Mouse (Mus musculus) small intestine, adult 2 months (tissue): ENCODE results near the gene Ddi1. TPM values are rescaled to one million over a fixed set of nuclear protein-coding genes. Genes with fewer than 3 reads are reported as not detected.
"Not testable (repeated sequence)": the region's sequence is repeated elsewhere in the genome, so short reads cannot be mapped to it uniquely, and the experiment has no call there.

Experiments
- H3K27ac ChIP-seq: fragments of 200-500 bp; 2 replicates; pipeline ENCODE4 v1.5.1; 2012; ENCODE audit warnings: low read depth, low read length, control low read depth, inconsistent platforms; ENCODE audit not compliant: insufficient read depth
- H3K27me3 ChIP-seq: fragments of 200-500 bp; 2 replicates; pipeline ENCODE4 v1.6.1; 2012; ENCODE audit warnings: mild to moderate bottlenecking, moderate library complexity, low read length, inconsistent platforms; ENCODE audit not compliant: control insufficient read depth, insufficient read depth
- H3K36me3 ChIP-seq: fragments of 200-500 bp; 2 replicates; pipeline ENCODE4 v1.6.1; 2012; ENCODE audit warnings: mild to moderate bottlenecking, low read length, control low read depth, inconsistent platforms; ENCODE audit not compliant: control insufficient read depth, insufficient read depth
- H3K4me1 ChIP-seq: fragments of 200-500 bp; 2 replicates; pipeline ENCODE4 v1.6.1; 2012; ENCODE audit warnings: low read length, inconsistent platforms, mixed read lengths; ENCODE audit not compliant: control insufficient read depth, insufficient read depth, insufficient read length
- H3K4me3 ChIP-seq: fragments of 200-500 bp; 2 replicates; pipeline ENCODE4 v1.5.1; 2012; ENCODE audit warnings: low read depth, mild to moderate bottlenecking, control low read depth, inconsistent platforms, low read length, moderate library complexity
- CTCF ChIP-seq: fragments of 200-500 bp; IDR thresholded peaks from 2 replicates; pipeline ENCODE4 v1.5.1; 2012; ENCODE audit warnings: low read depth, mild to moderate bottlenecking, control low read depth, inconsistent platforms, low read length, moderate library complexity, mixed read lengths; ENCODE audit not compliant: insufficient replicate concordance, insufficient read length; ENCODE audit errors: extremely low read depth
- POLR2A ChIP-seq: fragments of 200-500 bp; IDR thresholded peaks from 2 replicates; pipeline ENCODE4 v1.6.1; 2012; ENCODE audit warnings: low read depth, mild to moderate bottlenecking, control low read depth, inconsistent platforms, low read length, moderate library complexity
- WGBS: fragments of 180-500 bp; shearing (Covaris S2); methylation state at CpG from one replicate; pipeline ENCODE4 v1.1.7; 2018; 5-methylcytosine and 5-hydroxymethylcytosine counted together
- polyA plus RNA-seq: library from polyadenylated mRNA; depleted of rRNA; stranded (reverse); fragments of >200 nt; gene quantifications from 2 replicates; pipeline ENCODE4 v1.2.3, GENCODE M21; 2012

The Ddi1 gene
- polyA plus RNA-seq, 1 experiment = not detected

DNA sequence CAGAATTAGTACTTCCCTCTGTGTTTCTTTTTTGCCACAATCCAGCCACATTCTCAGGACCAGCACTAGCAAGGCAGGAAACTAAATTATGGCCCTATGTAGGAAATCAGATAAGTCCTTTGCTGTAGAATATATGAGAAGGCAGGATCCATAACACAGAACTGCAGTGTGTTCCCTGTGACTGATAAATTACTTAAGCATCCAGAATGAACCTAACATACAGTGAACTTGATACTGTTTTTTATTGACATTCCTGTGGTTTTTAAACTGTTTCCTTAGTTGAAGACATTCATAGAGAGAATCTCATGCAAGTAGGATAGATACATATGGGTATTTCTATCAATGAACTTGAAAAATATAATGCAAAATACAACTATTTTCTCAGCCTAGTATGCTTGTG is 7.9 kb upstream of the Ddi1 start:
- H3K27ac ChIP-seq = no peak overlapping the region
- TF ChIP-seq CTCF = no peak
- no peak for TF ChIP-seq POLR2A
- no peaks in the 10 kb centered on the region for H3K27me3 ChIP-seq
- no peaks in the 10 kb centered on the region for H3K4me1 ChIP-seq
- H3K4me3 ChIP-seq = no peak overlapping the region
- H3K36me3 ChIP-seq = no peaks in the 10 kb centered on the region

- Histone ChIP-seq H3K4me3 (no peak overlapping the region), H3K36me3 (no peaks in the 10 kb centered on the region), H3K27ac (no peak overlapping the region), H3K27me3 (no peaks in the 10 kb centered on the region), H3K4me1 (no peaks in the 10 kb centered on the region)
- TF ChIP-seq CTCF (no peak), POLR2A (no peak)
- WGBS = 70% methylated on average over 1 of the region's 1 CpGs
These were observed 6.7 kb upstream of the Ddi1 start for GRCm38 (mm10) chr9:6276395-6276794.

GRCm38 (mm10) chr9:6264820-6265219 is 4.8 kb downstream of the Ddi1 start:
- 88% methylated on average over 2 of the region's 2 CpGs for WGBS
- Histone ChIP-seq H3K27ac (no peak overlapping the region), H3K27me3 (no peaks in the 10 kb centered on the region), H3K36me3 (no peaks in the 10 kb centered on the region), H3K4me1 (no peaks in the 10 kb centered on the region), H3K4me3 (no peak overlapping the region)
- TF ChIP-seq POLR2A (no peak), CTCF (no peak)

DNA sequence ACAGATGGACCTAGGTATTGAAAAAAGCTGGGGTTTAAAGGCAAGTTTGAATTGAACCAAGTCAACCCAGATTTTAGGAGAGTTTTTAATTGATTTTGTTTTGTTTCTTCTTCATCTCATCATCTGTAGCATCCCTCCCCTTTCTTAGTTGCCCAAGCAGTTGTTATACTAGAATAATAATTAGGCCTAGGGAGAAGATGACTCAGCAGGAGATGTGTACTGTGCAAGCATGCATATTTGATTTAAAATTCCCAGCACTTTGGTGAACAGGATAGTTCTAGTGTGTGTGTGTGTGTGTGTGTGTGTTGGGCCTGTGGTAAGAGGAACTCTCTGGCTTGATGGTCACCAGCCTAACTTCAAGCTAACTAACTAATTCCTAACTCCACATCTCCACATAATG is 12.6 kb downstream of the Ddi1 start:
- H3K27ac ChIP-seq = no peak overlapping the region
- H3K36me3 ChIP-seq = no peaks in the 10 kb centered on the region
- no peaks in the 10 kb centered on the region for H3K27me3 ChIP-seq
- H3K4me3 ChIP-seq = no peak overlapping the region
- TF ChIP-seq POLR2A = no peak
- no peak for TF ChIP-seq CTCF
- H3K4me1 ChIP-seq = no peaks in the 10 kb centered on the region

DNA sequence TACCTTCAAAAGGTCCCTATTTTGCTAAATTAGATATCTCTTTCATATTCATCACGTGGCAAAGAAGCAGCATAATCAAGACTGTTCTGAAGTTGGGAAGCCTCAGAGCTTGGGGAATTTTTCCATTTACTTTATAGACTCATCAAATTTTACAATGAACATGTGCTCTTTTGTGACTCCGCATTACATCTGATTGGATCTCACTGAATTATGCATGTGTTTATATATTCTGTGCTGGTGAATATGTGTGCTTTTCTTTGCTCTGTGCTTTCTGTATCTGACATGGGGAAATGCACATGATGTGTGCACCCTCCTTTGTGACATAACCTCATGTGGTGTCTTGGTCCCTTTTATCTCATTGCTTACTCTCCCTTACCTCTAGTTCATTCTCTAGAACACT is 17.7 kb downstream of the Ddi1 start:
- Histone ChIP-seq H3K36me3 (no peaks in the 10 kb centered on the region), H3K27ac (no peak overlapping the region), H3K4me1 (no peaks in the 10 kb centered on the region), H3K27me3 (no peaks in the 10 kb centered on the region), H3K4me3 (no peak overlapping the region)
- no peak for TF ChIP-seq CTCF
- TF ChIP-seq POLR2A = no peak
- WGBS = 79% methylated on average over 2 of the region's 2 CpGs

GRCm38 (mm10) chr9:6250320-6250719 is 19.3 kb downstream of the Ddi1 start:
- no peak overlapping the region for H3K27ac ChIP-seq
- H3K4me3 ChIP-seq = no peak overlapping the region
- H3K36me3 ChIP-seq = no peaks in the 10 kb centered on the region
- H3K4me1 ChIP-seq = no peaks in the 10 kb centered on the region
- no peaks in the 10 kb centered on the region for H3K27me3 ChIP-seq
- WGBS = 55% methylated on average over 1 of the region's 1 CpGs
- TF ChIP-seq POLR2A (no peak), CTCF (no peak)

- 88% methylated on average over 1 of the region's 1 CpGs for WGBS
- not testable (repeated sequence) for H3K4me3 ChIP-seq, H3K27ac ChIP-seq, H3K27me3 ChIP-seq, H3K4me1 ChIP-seq, H3K36me3 ChIP-seq
These were observed 33.7 kb downstream of the Ddi1 start for GRCm38 (mm10) chr9:6235982-6236381.

GRCm38 (mm10) chr9:6217505-6217904 is 52.1 kb downstream of the Ddi1 start:
- WGBS = 25% methylated on average over 1 of the region's 1 CpGs
- TF ChIP-seq CTCF (no peak), POLR2A (no peak)

More at GRCm38 (mm10) chr9:6217505-6217904, 52.1 kb downstream of the Ddi1 start:
- Histone ChIP-seq H3K27ac (no peak overlapping the region), H3K36me3 (no peaks in the 10 kb centered on the region), H3K27me3 (no peaks in the 10 kb centered on the region), H3K4me1 (no peaks in the 10 kb centered on the region), H3K4me3 (no peak overlapping the region)
